Mouse (Mus musculus) lung, embryonic 14.5 days (tissue): Measurements from ENCODE around the gene Mrvi1. TPM values are rescaled to one million over a fixed set of nuclear protein-coding genes. Genes with fewer than 3 reads are reported as not detected.

Experiments
- ATAC-seq: fragments of 200-750 bp; cut with Nextera tagmentation; 2 replicates; pipeline ENCODE4 v1.8.0; 2017; ENCODE audit warnings: mild to moderate bottlenecking, moderate TSS enrichment, moderate library complexity; ENCODE audit not compliant: insufficient read depth
- DNase-seq: peaks from one replicate; pipeline ENCODE4 v3.0.0-alpha.2; 2015
- H3K27ac ChIP-seq: fragments of 300-500 bp; sonication (generic); 2 replicates; pipeline ENCODE4 v1.5.1; 2014; ENCODE audit warnings: low read depth, mild to moderate bottlenecking, moderate library complexity
- H3K27me3 ChIP-seq: fragments of 300-500 bp; sonication (generic); 2 replicates; pipeline ENCODE4 v1.6.1; 2014; ENCODE audit warnings: low read length, control low read depth; ENCODE audit not compliant: insufficient read depth
- H3K36me3 ChIP-seq: fragments of 300-500 bp; sonication (generic); 2 replicates; pipeline ENCODE4 v1.6.1; 2014; ENCODE audit warnings: control low read depth; ENCODE audit not compliant: insufficient read depth
- H3K4me1 ChIP-seq: fragments of 300-500 bp; sonication (generic); 2 replicates; pipeline ENCODE4 v1.6.1; 2014; ENCODE audit warnings: antibody characterized with exemption, control low read depth; ENCODE audit not compliant: insufficient read depth
- H3K4me2 ChIP-seq: fragments of 300-500 bp; sonication (generic); 2 replicates; pipeline ENCODE4 v1.6.1; 2014; ENCODE audit warnings: mild to moderate bottlenecking
- H3K4me3 ChIP-seq: fragments of 300-500 bp; sonication (generic); 2 replicates; pipeline ENCODE4 v1.5.1; 2014; ENCODE audit warnings: low read depth, low read length
- H3K9ac ChIP-seq: fragments of 300-500 bp; sonication (generic); 2 replicates; pipeline ENCODE4 v1.6.1; 2014
- H3K9me3 ChIP-seq: fragments of 300-500 bp; sonication (generic); 2 replicates; pipeline ENCODE4 v1.6.1; 2016; ENCODE audit warnings: low read depth, low read length, control low read depth
- CTCF ChIP-seq: IDR thresholded peaks from 2 replicates; pipeline ENCODE4 v1.5.1; 2016; ENCODE audit warnings: antibody characterized with exemption, low read depth
- WGBS: fragments of 180-500 bp; shearing (Covaris S2); extraction: QIAGEN DNeasy Blood & Tissue Kit; methylation state at CpG from one replicate; pipeline ENCODE4 v1.1.7; 2014; 5-methylcytosine and 5-hydroxymethylcytosine counted together
- polyA plus RNA-seq: library from polyadenylated mRNA; unstranded; fragments of >200 nt; fragmentation: Nextera tagmentation; extraction: Ambion mirVana; gene quantifications from 2 replicates; pipeline ENCODE4 v1.2.1, GENCODE M21; 2014

The Mrvi1 gene
- polyA plus RNA-seq, 1 experiment from 2014 or later = 15.8 TPM

DNA sequence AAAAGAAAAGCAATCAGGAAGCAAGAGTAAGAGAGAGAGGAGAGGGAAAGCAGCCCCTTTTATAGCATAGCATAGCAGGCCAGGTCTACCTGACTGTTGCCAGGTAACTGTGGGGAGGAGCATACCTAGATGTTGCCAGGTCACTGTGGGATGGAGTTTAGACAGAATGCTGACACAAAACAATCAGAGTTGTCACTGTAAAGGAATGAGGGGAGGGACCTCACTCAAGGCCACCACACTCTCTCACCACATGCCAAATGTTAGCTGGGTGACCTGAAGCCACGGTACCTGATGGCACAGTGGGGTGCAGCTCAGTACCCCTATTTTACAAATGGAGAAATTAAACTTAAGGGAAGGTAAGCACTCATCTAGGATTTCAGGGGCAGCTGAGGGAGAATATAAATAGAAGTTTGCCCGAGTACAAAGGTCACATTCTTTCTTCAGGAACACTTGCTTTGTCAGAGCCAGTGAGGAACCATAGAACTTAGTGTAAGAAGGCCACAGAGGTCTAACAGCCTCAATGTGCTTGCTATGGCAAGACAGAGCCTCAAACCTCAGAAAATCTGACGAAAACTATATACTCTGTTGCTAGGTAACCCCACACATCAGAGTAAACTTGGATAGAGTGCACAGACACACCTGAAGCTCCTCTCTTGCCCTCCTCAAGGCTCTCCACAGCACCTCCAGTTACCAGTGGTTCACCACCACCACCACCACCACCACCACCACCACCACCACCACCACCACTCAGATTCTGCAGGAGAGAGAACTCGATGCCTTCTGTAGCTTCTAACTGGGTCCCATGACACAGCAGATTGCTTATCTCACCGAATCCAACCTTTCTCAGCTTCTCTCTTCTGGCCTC, 8.3 kb upstream of the Mrvi1 start:
- Histone ChIP-seq H3K27me3 (no peaks in the 10 kb centered on the region), H3K36me3 (no peaks in the 10 kb centered on the region), H3K4me3 (no peak overlapping the region), H3K27ac (no peak overlapping the region), H3K4me1 (peaks cover 12% of the 10 kb centered on the region; the same call in 1 of the 2 replicates), H3K9ac (no peak overlapping the region), H3K9me3 (no peaks in the 10 kb centered on the region), H3K4me2 (no peak overlapping the region)
- no peak for ATAC-seq
- no peak for DNase-seq
- WGBS = 41% methylated on average over 5 of the region's 5 CpGs
- TF ChIP-seq CTCF = no peak

DNA sequence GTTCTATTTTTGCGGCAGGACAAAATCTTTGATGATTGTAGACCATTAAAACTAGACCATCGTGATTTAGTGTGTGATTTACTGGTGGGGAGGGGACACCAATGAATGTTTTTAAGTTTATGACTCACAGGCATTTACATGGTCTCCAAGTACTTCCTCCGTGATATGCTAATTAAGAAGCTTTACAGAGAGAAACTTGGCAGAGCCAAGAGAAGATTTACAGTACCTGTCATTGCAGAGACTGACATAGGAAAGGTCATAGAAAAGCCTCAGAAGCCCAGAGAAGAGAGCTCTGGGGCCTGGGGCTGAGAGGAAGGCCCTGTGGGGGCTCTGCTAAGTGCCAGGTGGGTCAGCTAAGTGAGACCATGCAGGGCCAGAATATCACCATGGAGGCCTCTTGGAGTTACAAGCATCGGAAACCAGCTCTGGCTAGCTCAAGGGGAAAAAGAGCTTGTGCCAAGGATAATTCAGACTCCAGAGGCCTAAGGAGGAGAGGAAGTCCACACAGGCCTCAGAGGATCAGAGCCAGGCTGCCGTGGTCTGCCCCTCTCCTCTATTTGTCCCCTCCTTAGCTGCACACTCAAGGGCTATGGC, 7.1 kb upstream of the Mrvi1 start:
- H3K27me3 ChIP-seq = no peaks in the 10 kb centered on the region
- no peaks in the 10 kb centered on the region for H3K9me3 ChIP-seq
- no peak overlapping the region for H3K4me3 ChIP-seq
- H3K36me3 ChIP-seq = no peaks in the 10 kb centered on the region
- ATAC-seq (peak; percentile 26; the same call in 1 of the 2 replicates), DNase-seq (no peak)
- H3K27ac ChIP-seq = no peak overlapping the region
- H3K4me1 ChIP-seq = peaks cover 14% of the 10 kb centered on the region; the same call in 1 of the 2 replicates
- H3K4me2 ChIP-seq = no peak overlapping the region
- no peak for TF ChIP-seq CTCF
- 35% methylated on average over 5 of the region's 5 CpGs for WGBS
- no peak overlapping the region for H3K9ac ChIP-seq

DNA sequence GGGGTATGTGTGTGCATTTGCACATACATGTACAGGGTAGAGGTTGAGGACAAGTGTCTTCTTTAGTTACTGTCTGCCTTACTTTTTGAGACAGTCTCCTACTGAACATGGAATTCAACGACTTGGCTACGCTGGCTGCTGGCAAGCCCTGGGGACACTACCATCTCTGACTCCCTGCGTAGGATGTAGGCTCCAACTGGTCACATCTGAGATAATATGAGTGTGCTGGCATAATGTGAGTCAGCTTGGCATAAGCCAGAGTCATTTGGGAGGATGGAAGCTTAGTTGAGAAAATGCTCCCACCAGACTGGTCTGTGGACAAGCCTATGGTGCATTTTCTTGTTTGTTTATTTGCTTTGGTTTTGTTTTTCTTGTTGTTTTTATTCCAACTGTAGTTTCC, 5.8 kb upstream of the Mrvi1 start:
- H3K36me3 ChIP-seq = no peaks in the 10 kb centered on the region
- DNase-seq (no peak), ATAC-seq (no peak)
- no peak for TF ChIP-seq CTCF
- H3K9ac ChIP-seq = no peak overlapping the region
- no peak overlapping the region for H3K27ac ChIP-seq
- H3K4me3 ChIP-seq = no peak overlapping the region
- H3K9me3 ChIP-seq = no peaks in the 10 kb centered on the region
- H3K4me1 ChIP-seq = peaks cover 22% of the 10 kb centered on the region
- no peaks in the 10 kb centered on the region for H3K27me3 ChIP-seq
- H3K4me2 ChIP-seq = no peak overlapping the region
- 95% methylated on average over 3 of the region's 3 CpGs for WGBS

DNA sequence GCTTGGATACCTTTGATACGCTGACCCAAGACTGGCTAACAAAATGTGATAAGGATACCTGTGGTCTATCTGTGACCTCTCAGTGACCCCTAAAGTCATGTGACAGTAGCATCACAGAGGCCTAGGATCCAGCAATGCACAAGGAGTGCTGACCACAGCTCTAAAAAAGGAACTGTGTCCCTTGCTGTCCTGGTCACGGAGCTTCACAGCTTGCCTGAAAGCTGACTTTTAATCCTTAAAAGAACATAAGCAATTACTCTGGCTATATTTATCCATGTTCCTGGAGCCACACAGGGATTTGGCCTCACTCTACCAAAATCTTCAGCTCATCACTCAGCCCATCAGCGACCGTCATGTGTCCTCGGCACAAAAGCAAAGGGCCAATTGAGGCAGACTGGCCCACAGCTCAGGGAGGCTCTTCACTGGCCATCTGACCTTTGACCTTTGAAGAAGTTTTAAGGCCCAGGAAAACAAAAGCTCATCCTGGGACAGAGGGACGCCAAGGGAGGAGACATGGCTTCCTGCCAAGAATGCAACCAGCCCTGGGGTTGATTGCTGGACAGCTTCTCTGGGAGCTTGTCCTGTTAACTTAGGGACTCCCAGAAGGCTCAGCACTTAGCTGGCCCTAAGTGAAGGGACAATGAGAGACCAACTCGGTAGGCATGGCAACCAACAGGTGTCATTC, 3.5 kb upstream of the Mrvi1 start:
- Histone ChIP-seq H3K27me3 (no peaks in the 10 kb centered on the region), H3K36me3 (no peaks in the 10 kb centered on the region), H3K4me3 (no peak overlapping the region), H3K4me1 (peaks cover 24% of the 10 kb centered on the region), H3K9ac (no peak overlapping the region), H3K27ac (peak overlapping the region; percentile 18; the same call in 1 of the 2 replicates), H3K9me3 (no peaks in the 10 kb centered on the region), H3K4me2 (no peak overlapping the region)
- WGBS = 66% methylated on average over 7 of the region's 7 CpGs
- ATAC-seq = no peak
- TF ChIP-seq CTCF = no peak
- DNase-seq = peak; percentile 75

DNA sequence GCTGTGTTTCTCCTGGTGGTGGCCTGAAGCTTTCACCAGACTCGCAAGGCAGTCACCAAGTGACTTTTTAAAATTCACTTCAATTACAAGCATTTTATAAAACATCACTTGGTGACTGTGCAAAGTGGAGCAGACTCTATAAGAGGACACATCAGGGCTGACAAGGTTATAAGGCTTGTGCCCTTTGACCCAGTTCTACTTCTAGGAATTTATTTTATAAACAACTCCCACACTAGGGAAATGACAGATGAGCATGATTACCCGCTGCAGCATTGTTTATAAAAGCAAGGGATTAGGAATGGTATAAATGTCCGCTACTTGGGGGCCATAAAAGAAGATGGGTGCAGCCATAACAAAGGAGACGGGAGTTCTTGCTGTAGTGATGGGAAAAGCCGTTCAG, 1.4 kb upstream of the Mrvi1 start:
- 29% methylated on average over 5 of the region's 5 CpGs for WGBS
- DNase-seq (peak; percentile 77), ATAC-seq (no peak)
- Histone ChIP-seq H3K4me3 (no peak overlapping the region), H3K27ac (peak overlapping the region; percentile 93; the same call in 1 of the 2 replicates), H3K4me2 (no peak overlapping the region), H3K4me1 (peaks cover 31% of the 10 kb centered on the region), H3K9me3 (no peaks in the 10 kb centered on the region), H3K36me3 (no peaks in the 10 kb centered on the region), H3K9ac (no peak overlapping the region), H3K27me3 (no peaks in the 10 kb centered on the region)
- no peak for TF ChIP-seq CTCF

DNA sequence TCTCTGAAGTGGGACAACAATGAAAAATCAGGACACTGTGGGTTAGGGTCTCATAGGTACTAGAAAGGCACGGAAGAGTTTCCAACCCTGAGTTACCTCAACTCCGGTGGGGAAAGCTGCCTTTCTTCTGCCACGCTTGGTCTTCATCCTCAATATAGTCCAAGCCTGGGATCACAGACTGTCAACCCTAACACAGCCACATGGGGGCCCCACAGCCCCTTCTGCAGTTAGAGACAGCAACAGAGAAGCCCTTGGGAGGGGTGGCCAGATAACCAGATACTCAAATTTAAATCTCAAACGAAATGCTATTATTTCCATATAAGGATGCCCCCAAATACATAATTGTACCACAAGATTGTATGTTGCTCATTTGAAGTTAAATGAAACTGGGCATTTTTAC, 503 bp upstream of the Mrvi1 start:
- ATAC-seq = no peak
- Histone ChIP-seq H3K4me3 (no peak overlapping the region), H3K4me2 (peak overlapping the region; percentile 52), H3K27ac (peak overlapping the region; percentile 93), H3K27me3 (no peaks in the 10 kb centered on the region), H3K9me3 (no peaks in the 10 kb centered on the region), H3K9ac (no peak overlapping the region), H3K36me3 (no peaks in the 10 kb centered on the region), H3K4me1 (peaks cover 31% of the 10 kb centered on the region)
- DNase-seq = peak; percentile 79
- TF ChIP-seq CTCF = peak; percentile 59
- 47% methylated on average over 4 of the region's 4 CpGs for WGBS

DNA sequence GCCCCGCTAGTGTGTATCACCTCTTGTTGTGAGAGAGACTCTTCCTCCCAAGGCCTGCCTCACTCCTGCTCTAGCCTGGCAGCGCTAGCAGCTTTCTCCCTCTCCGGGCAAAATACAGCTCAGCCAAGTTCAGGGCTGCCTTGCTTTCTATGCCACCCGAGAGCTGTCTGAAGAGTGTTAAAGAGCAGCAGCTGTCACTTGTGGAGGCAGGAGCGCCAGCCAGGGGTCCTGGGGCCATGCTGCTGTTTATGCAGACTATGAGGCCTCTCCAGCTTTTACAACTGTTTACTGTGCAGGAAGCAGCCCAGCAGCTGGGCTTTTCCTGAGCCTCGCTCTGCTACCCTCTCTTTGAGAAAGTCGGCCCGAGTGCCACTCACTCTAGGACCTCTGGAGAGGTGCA, 1.2 kb downstream of the Mrvi1 start:
- H3K9ac ChIP-seq = no peak overlapping the region
- peak; percentile 87 for DNase-seq
- no peaks in the 10 kb centered on the region for H3K36me3 ChIP-seq
- H3K4me2 ChIP-seq = peak overlapping the region; percentile 52
- no peaks in the 10 kb centered on the region for H3K9me3 ChIP-seq
- TF ChIP-seq CTCF = no peak
- ATAC-seq = peak; percentile 71
- H3K4me1 ChIP-seq = peaks cover 26% of the 10 kb centered on the region
- H3K27me3 ChIP-seq = no peaks in the 10 kb centered on the region
- H3K27ac ChIP-seq = peak overlapping the region; percentile 93
- H3K4me3 ChIP-seq = peak overlapping the region; percentile 28
- 18% methylated on average over 8 of the region's 8 CpGs for WGBS
